Mouse (Mus musculus): Measurements from ENCODE around the gene Litaf. TPM values are rescaled to one million over a fixed set of nuclear protein-coding genes. Genes with fewer than 3 reads are reported as not detected.

Litaf gene
- polyA plus RNA-seq, 1 experiment from 2014 or later, result 47.7 TPM

- 81% methylated on average over 4 of the region's 4 CpGs for WGBS
- no peaks in the 10 kb centered on the region for H3K36me3 ChIP-seq
- H3K27ac ChIP-seq, result no peak overlapping the region
- H3K4me3 ChIP-seq, result no peak overlapping the region
- ATAC-seq (ENCODE audit: low FRiP score, low read depth), result no peak
- no peaks in the 10 kb centered on the region for H3K27me3 ChIP-seq (replicated peaks)
- H3K4me2 ChIP-seq (replicated peaks), result no peak overlapping the region
- H3K9ac ChIP-seq, result no peak overlapping the region
- no peaks in the 10 kb centered on the region for H3K9me3 ChIP-seq
- 0 out of 2 replicates have a peak, but pooled peaks cover 7% of the 10 kb centered on the region for H3K4me1 ChIP-seq
Observed at GRCm38 (mm10) chr16:10996576-10996975, 69.4 kb downstream of the Litaf start.

GRCm38 (mm10) chr16:10993032-10993744 lies 72.8 kb downstream of the Litaf start:
- H3K4me2 ChIP-seq (replicated peaks), result peak overlapping the region; percentile 89
- H3K4me3 ChIP-seq, result peak overlapping the region; percentile 67
- H3K9me3 ChIP-seq, result peaks cover 7% of the 10 kb centered on the region; the same call in 1 of the 2 replicates
- peak; percentile 91 for ATAC-seq (ENCODE audit: low FRiP score, low read depth)
- 8% methylated on average over 35 of the region's 35 CpGs for WGBS
- H3K4me1 ChIP-seq, result 0 out of 2 replicates have a peak, but pooled peaks cover 7% of the 10 kb centered on the region
- peak overlapping the region; percentile 65 for H3K9ac ChIP-seq
- H3K27me3 ChIP-seq (replicated peaks), result no peaks in the 10 kb centered on the region
- H3K27ac ChIP-seq, result no peak overlapping the region; the same call in 1 of the 2 replicates
- H3K36me3 ChIP-seq, result no peaks in the 10 kb centered on the region

- Histone ChIP-seq H3K27ac (no peak overlapping the region; the same call in 1 of the 2 replicates), H3K4me1 (0 out of 2 replicates have a peak, but pooled peaks cover 7% of the 10 kb centered on the region), H3K9me3 (peaks cover 7% of the 10 kb centered on the region; the same call in 1 of the 2 replicates), H3K27me3 (replicated peaks) (no peaks in the 10 kb centered on the region), H3K4me3 (peak overlapping the region; percentile 67), H3K9ac (peak overlapping the region; percentile 65), H3K36me3 (no peaks in the 10 kb centered on the region), H3K4me2 (replicated peaks) (peak overlapping the region; percentile 89)
- WGBS, result under 1% methylated on average over 52 of the region's 52 CpGs
- peak; percentile 55 for ATAC-seq (ENCODE audit: low FRiP score, low read depth)
Observed at GRCm38 (mm10) chr16:10992090-10993031, 73.6 kb downstream of the Litaf start.

GRCm38 (mm10) chr16:10991737-10992089 lies 74.2 kb downstream of the Litaf start:
- peak overlapping the region; percentile 89 for H3K4me2 ChIP-seq (replicated peaks)
- ATAC-seq (ENCODE audit: low FRiP score, low read depth), result 0 out of 2 replicates have a peak, but pooled peaks have one; percentile 3
- H3K9me3 ChIP-seq, result peaks cover 7% of the 10 kb centered on the region; the same call in 1 of the 2 replicates
- H3K4me1 ChIP-seq, result 0 out of 2 replicates have a peak, but pooled peaks cover 7% of the 10 kb centered on the region
- H3K36me3 ChIP-seq, result no peaks in the 10 kb centered on the region
- H3K9ac ChIP-seq, result no peak overlapping the region
- H3K27me3 ChIP-seq (replicated peaks), result no peaks in the 10 kb centered on the region
- WGBS, result 69% methylated on average over 5 of the region's 5 CpGs
- peak overlapping the region; percentile 67 for H3K4me3 ChIP-seq
- H3K27ac ChIP-seq, result no peak overlapping the region

GRCm38 (mm10) chr16:10990763-10991162 lies 75.2 kb downstream of the Litaf start:
- no peaks in the 10 kb centered on the region for H3K27me3 ChIP-seq (replicated peaks)
- H3K36me3 ChIP-seq, result no peaks in the 10 kb centered on the region
- peaks cover 7% of the 10 kb centered on the region; the same call in 1 of the 2 replicates for H3K9me3 ChIP-seq
- H3K9ac ChIP-seq, result no peak overlapping the region
- no peak overlapping the region for H3K4me2 ChIP-seq (replicated peaks)
- no peak overlapping the region for H3K27ac ChIP-seq
- ATAC-seq (ENCODE audit: low FRiP score, low read depth), result no peak
- 90% methylated on average over 4 of the region's 4 CpGs for WGBS
- 0 out of 2 replicates have a peak, but pooled peaks cover 7% of the 10 kb centered on the region for H3K4me1 ChIP-seq
- H3K4me3 ChIP-seq, result no peak overlapping the region

GRCm38 (mm10) chr16:10989896-10990295 lies 76.1 kb downstream of the Litaf start:
- H3K9ac ChIP-seq, result no peak overlapping the region
- no peak overlapping the region for H3K27ac ChIP-seq
- H3K36me3 ChIP-seq, result no peaks in the 10 kb centered on the region
- H3K4me3 ChIP-seq, result no peak overlapping the region
- peaks cover 7% of the 10 kb centered on the region; the same call in 1 of the 2 replicates for H3K9me3 ChIP-seq
- 90% methylated on average over 4 of the region's 4 CpGs for WGBS
- H3K27me3 ChIP-seq (replicated peaks), result no peaks in the 10 kb centered on the region
- ATAC-seq (ENCODE audit: low FRiP score, low read depth), result no peak
- H3K4me2 ChIP-seq (replicated peaks), result no peak overlapping the region
- 0 out of 2 replicates have a peak, but pooled peaks cover 7% of the 10 kb centered on the region for H3K4me1 ChIP-seq

- Histone ChIP-seq H3K36me3 (no peaks in the 10 kb centered on the region), H3K4me3 (no peak overlapping the region), H3K9ac (no peak overlapping the region), H3K4me2 (replicated peaks) (no peak overlapping the region), H3K9me3 (peaks cover 7% of the 10 kb centered on the region; the same call in 1 of the 2 replicates), H3K27ac (no peak overlapping the region), H3K27me3 (replicated peaks) (no peaks in the 10 kb centered on the region), H3K4me1 (0 out of 2 replicates have a peak, but pooled peaks cover 7% of the 10 kb centered on the region)
- no peak for ATAC-seq (ENCODE audit: low FRiP score, low read depth)
- 98% methylated on average over 6 of the region's 6 CpGs for WGBS
Observed at GRCm38 (mm10) chr16:10989361-10989760, 76.6 kb downstream of the Litaf start.

GRCm38 (mm10) chr16:10988261-10988660 lies 77.7 kb downstream of the Litaf start:
- Histone ChIP-seq H3K9ac (no peak overlapping the region), H3K27ac (no peak overlapping the region), H3K4me1 (0 out of 2 replicates have a peak, but pooled peaks cover 4% of the 10 kb centered on the region), H3K4me3 (no peak overlapping the region), H3K36me3 (no peaks in the 10 kb centered on the region), H3K27me3 (replicated peaks) (no peaks in the 10 kb centered on the region), H3K4me2 (replicated peaks) (no peak overlapping the region), H3K9me3 (peaks cover 7% of the 10 kb centered on the region; the same call in 1 of the 2 replicates)
- 87% methylated on average over 9 of the region's 9 CpGs for WGBS
- no peak for ATAC-seq (ENCODE audit: low FRiP score, low read depth)

GRCm38 (mm10) chr16:10984534-10984933 lies 81.4 kb downstream of the Litaf start:
- ATAC-seq (ENCODE audit: low FRiP score, low read depth), result no peak
- WGBS, result 75% methylated on average over 5 of the region's 5 CpGs
- Histone ChIP-seq H3K36me3 (no peaks in the 10 kb centered on the region), H3K4me2 (replicated peaks) (no peak overlapping the region), H3K4me3 (no peak overlapping the region), H3K9me3 (no peaks in the 10 kb centered on the region), H3K27me3 (replicated peaks) (no peaks in the 10 kb centered on the region), H3K4me1 (peaks cover 3% of the 10 kb centered on the region), H3K9ac (no peak overlapping the region), H3K27ac (no peak overlapping the region)

- Histone ChIP-seq H3K27ac (no peak overlapping the region), H3K9ac (no peak overlapping the region), H3K4me1 (peaks cover 12% of the 10 kb centered on the region), H3K36me3 (no peaks in the 10 kb centered on the region), H3K4me2 (replicated peaks) (no peak overlapping the region), H3K4me3 (no peak overlapping the region), H3K9me3 (no peaks in the 10 kb centered on the region), H3K27me3 (replicated peaks) (no peaks in the 10 kb centered on the region)
- WGBS, result 67% methylated on average over 7 of the region's 7 CpGs
- ATAC-seq (ENCODE audit: low FRiP score, low read depth), result no peak
Observed at GRCm38 (mm10) chr16:10981493-10982070, 84.4 kb downstream of the Litaf start.

GRCm38 (mm10) chr16:10979064-10979803 lies 86.7 kb downstream of the Litaf start:
- peak; percentile 39 for ATAC-seq (ENCODE audit: low FRiP score, low read depth)
- no peak overlapping the region for H3K27ac ChIP-seq

More at GRCm38 (mm10) chr16:10979064-10979803, 86.7 kb downstream of the Litaf start:
- no peaks in the 10 kb centered on the region for H3K27me3 ChIP-seq (replicated peaks)
- H3K9ac ChIP-seq, result no peak overlapping the region
- no peaks in the 10 kb centered on the region for H3K9me3 ChIP-seq
- WGBS, result 58% methylated on average over 11 of the region's 11 CpGs
- H3K4me2 ChIP-seq (replicated peaks), result no peak overlapping the region
- H3K4me1 ChIP-seq, result peaks cover 12% of the 10 kb centered on the region
- no peak overlapping the region for H3K4me3 ChIP-seq
- H3K36me3 ChIP-seq, result no peaks in the 10 kb centered on the region
